Mouse (Mus musculus) gastrocnemius, postnatal 25 days (tissue): ENCODE results near the gene Rcc1. TPM values are rescaled to one million over a fixed set of nuclear protein-coding genes. Genes with fewer than 3 reads are reported as not detected.

ENCODE experiments used
- total RNA-seq, 2 experiments: library from RNA; stranded (reverse); gene quantifications; 1 replicate in 1 of 2; 2 replicates in 1 of 2; pipeline ENCODE4 v1.2.3; 2021

Rcc1 gene
- total RNA-seq, 2 experiments from 2014 or later, result 6.5 to 6.6 TPM

Other genes with a start within 250 kb of the Rcc1 start
- gene Oprd1, start 209.1 kb downstream of the Rcc1 start, total RNA-seq, result not detected
- 10 to 100 TPM; 22.6 to 24.2 TPM for gene Ythdf2, start 141.3 kb downstream of the Rcc1 start, total RNA-seq
- gene Gmeb1, start 92.0 kb downstream of the Rcc1 start, total RNA-seq, result 1 to 10 TPM; 7.4 to 8.0 TPM
- gene Taf12, start 79.2 kb downstream of the Rcc1 start, total RNA-seq, result 10 to 100 TPM; 31.6 to 32.1 TPM
- gene Rab42, start 50.2 kb downstream of the Rcc1 start, total RNA-seq, result under 1 TPM in 1 of 2 experiments, not detected in 1; 0.48 TPM
- gene Trnau1ap, start 24.1 kb downstream of the Rcc1 start, total RNA-seq, result 10 to 100 TPM in 1 of 2 experiments, 1 to 10 TPM in 1; 9.9 to 10.4 TPM
- gene Phactr4, start 68.9 kb upstream of the Rcc1 start, total RNA-seq, result 10 to 100 TPM; 10.3 to 10.6 TPM
- 1 to 10 TPM; 2.6 to 4.3 TPM for gene Med18, start 110.3 kb upstream of the Rcc1 start, total RNA-seq
- gene Sesn2, start 156.9 kb upstream of the Rcc1 start, total RNA-seq, result 1 to 10 TPM; 1.9 to 2.3 TPM
- gene Atpif1, start 180.1 kb upstream of the Rcc1 start, total RNA-seq, result 10 to 100 TPM; 46.3 to 58.5 TPM
- 10 to 100 TPM; 43.5 to 44.5 TPM for gene Dnajc8, start 181.9 kb upstream of the Rcc1 start, total RNA-seq
- gene Ptafr, start 210.5 kb upstream of the Rcc1 start, total RNA-seq, result 1 to 10 TPM; 1.0 to 1.1 TPM